Mouse (Mus musculus) kidney, embryonic 14.5 days (tissue): ENCODE measurements around the gene Gm44511. TPM values are rescaled to one million over a fixed set of nuclear protein-coding genes. Genes with fewer than 3 reads are reported as not detected.
"Not testable (repeated sequence)": the region's sequence is repeated elsewhere in the genome, so short reads cannot be mapped to it uniquely, and the experiment has no call there.

Experiments used
- ATAC-seq: fragments of 200-750 bp; cut with Nextera tagmentation; 2 replicates; pipeline ENCODE4 v1.8.0; 2017; ENCODE audit warnings: moderate number of reproducible peaks, mild to moderate bottlenecking, moderate TSS enrichment, moderate library complexity; ENCODE audit not compliant: low FRiP score, low TSS enrichment
- H3K27ac ChIP-seq: fragments of 300-500 bp; sonication (generic); 2 replicates; pipeline ENCODE4 v1.5.1; 2014; ENCODE audit warnings: low read depth, mild to moderate bottlenecking, low read length, moderate library complexity, mixed read lengths
- H3K27me3 ChIP-seq: fragments of 300-500 bp; sonication (generic); 2 replicates; pipeline ENCODE4 v1.6.1; 2014; ENCODE audit warnings: mild to moderate bottlenecking, low read length; ENCODE audit not compliant: control insufficient read depth, insufficient read depth
- H3K36me3 ChIP-seq: fragments of 300-500 bp; sonication (generic); 2 replicates; pipeline ENCODE4 v1.6.1; 2014; ENCODE audit warnings: low read length, mixed read lengths; ENCODE audit not compliant: control insufficient read depth, insufficient read depth
- H3K4me1 ChIP-seq: fragments of 300-500 bp; sonication (generic); 2 replicates; pipeline ENCODE4 v1.6.1; 2014; ENCODE audit warnings: low read length, mixed read lengths; ENCODE audit not compliant: control insufficient read depth, insufficient read depth
- H3K4me2 ChIP-seq: fragments of 300-500 bp; sonication (generic); replicated peaks from 2 replicates; pipeline ENCODE4 v1.6.1; 2014; ENCODE audit warnings: low read depth, mild to moderate bottlenecking, low read length
- H3K4me3 ChIP-seq: fragments of 300-500 bp; sonication (generic); 2 replicates; pipeline ENCODE4 v1.5.1; 2014; ENCODE audit warnings: mild to moderate bottlenecking, low read length
- H3K9ac ChIP-seq: fragments of 300-500 bp; sonication (generic); 2 replicates; pipeline ENCODE4 v1.6.1; 2014; ENCODE audit warnings: low read depth, mild to moderate bottlenecking, low read length, moderate library complexity
- H3K9me3 ChIP-seq: fragments of 300-500 bp; sonication (generic); 2 replicates; pipeline ENCODE4 v1.6.1; 2016; ENCODE audit warnings: low read length; ENCODE audit not compliant: control insufficient read depth
- WGBS: fragments of 180-500 bp; shearing (Covaris S2); extraction: QIAGEN DNeasy Blood & Tissue Kit; methylation state at CpG from one replicate; pipeline ENCODE4 v1.1.7; 2014; 5-methylcytosine and 5-hydroxymethylcytosine counted together
- polyA plus RNA-seq: library from polyadenylated mRNA; unstranded; fragments of >200 nt; fragmentation: Nextera tagmentation; extraction: Ambion mirVana; gene quantifications from 2 replicates; pipeline ENCODE4 v1.2.1, GENCODE M21; 2014

The Gm44511 gene
- polyA plus RNA-seq, 1 experiment from 2014 or later, result not detected

DNA sequence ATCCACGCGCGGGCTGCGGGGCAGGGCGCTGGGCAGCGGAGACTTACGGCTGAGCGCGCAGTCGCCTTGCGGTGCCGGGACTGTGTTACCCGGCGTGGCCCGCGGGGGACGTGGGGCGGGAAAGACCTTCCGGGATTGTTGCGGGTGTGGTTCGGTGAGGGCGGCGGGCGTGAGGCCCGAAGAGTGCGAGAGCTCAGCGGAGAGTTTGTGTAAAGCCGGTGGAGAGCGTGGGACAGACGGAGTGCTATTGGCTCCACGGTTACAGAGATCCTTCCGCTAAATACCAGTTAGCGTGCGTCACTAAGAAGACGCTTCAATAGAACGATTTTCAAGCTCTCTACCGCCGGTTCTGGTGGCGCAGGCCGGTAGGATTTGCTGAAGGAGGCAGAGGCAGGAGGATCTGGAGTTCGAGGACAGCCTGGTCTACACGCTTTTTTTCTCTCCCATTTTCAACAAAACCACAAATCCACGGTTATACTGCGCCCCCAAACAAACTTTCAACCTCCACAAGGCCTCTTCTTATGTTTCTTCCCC lies 16.9 kb upstream of the Gm44511 start:
- Histone ChIP-seq H3K9ac (peak overlapping the region; percentile 77), H3K27ac (peak overlapping the region; percentile 93), H3K36me3 (no peaks in the 10 kb centered on the region), H3K4me1 (0 out of 2 replicates have a peak, but pooled peaks cover 9% of the 10 kb centered on the region), H3K4me2 (peak overlapping the region; percentile 64), H3K4me3 (peak overlapping the region; percentile 89), H3K27me3 (no peaks in the 10 kb centered on the region), H3K9me3 (no peaks in the 10 kb centered on the region)
- WGBS, result under 1% methylated on average over 44 of the region's 44 CpGs
- ATAC-seq, result peak; percentile 71

DNA sequence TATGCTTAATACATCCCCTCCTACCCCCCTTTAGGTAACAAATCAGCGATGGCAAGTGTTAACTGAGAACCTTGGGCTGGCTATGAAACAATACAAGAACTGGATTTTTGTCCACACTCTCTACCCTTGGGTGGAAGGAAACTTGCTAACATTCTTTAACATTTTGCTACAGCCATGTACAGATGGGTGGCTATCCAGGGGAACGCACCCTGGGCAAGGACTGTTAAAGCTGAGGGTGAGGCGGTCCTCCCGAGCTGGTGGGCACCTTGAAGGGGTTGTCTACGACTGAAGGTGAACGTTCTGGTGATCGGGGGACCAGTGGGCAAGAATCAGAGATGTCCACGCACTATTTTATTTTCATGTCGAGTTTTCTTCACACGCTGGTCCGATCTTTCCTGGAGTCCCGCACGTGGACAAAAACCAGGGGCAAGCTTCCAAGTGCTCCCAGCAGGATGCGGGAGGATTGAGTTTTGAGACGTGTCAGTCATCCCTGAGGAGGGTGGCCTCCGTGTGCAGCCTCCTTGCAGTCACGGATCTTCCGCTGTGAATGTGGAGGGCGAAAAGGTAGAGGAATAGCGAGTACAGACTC lies 16.3 kb upstream of the Gm44511 start:
- Histone ChIP-seq H3K27me3 (no peaks in the 10 kb centered on the region), H3K4me1 (0 out of 2 replicates have a peak, but pooled peaks cover 9% of the 10 kb centered on the region), H3K9ac (peak overlapping the region; percentile 77), H3K4me3 (peak overlapping the region; percentile 89), H3K27ac (peak overlapping the region; percentile 82), H3K9me3 (no peaks in the 10 kb centered on the region), H3K36me3 (no peaks in the 10 kb centered on the region), H3K4me2 (peak overlapping the region; percentile 64)
- whole genome bisulfite sequencing, result 1% methylated on average over 20 of the region's 20 CpGs
- no peak for ATAC-seq

DNA sequence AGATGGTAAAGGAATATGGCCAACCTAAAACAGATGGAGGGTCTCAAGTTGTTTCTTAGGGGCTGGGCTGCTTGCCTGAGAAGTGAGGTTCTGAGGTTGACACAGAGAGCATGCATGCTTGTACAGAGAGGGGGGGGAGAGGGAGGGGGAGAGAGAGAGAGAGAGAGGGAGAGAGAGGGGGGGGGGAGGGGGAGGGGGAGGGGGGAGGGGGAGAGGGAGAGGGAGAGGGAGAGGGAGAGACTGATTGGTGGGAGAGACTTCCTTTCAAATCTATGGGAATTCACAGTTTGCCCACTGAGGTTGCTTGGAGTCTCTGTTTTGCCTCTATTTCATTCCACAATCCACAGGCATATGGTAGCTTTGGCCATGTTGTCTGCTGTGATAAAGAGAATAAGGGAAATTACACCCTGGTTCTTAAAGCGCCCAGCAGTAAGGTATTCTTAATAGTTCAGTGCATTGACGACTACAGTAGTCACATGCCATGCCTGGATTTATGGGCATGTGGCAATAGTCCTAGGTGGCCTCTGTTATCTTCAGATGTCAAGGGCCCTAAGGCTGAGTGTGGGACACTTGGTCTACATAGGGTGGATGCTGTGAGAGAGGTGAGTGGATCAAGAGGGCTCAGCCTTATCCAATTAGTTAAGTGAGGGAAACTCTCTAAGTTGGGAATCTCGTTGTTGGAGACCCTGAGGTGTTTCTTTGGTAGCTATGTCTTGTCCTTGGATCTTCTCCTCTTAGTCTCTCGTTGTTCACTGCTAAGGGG lies 15.4 kb upstream of the Gm44511 start:
- Histone ChIP-seq H3K27me3 (no peaks in the 10 kb centered on the region), H3K4me2 (peak overlapping the region; percentile 64), H3K9ac (no peak overlapping the region), H3K36me3 (no peaks in the 10 kb centered on the region), H3K27ac (no peak overlapping the region), H3K4me1 (0 out of 2 replicates have a peak, but pooled peaks cover 9% of the 10 kb centered on the region), H3K9me3 (no peaks in the 10 kb centered on the region), H3K4me3 (peak overlapping the region; percentile 89; the same call in 1 of the 2 replicates)
- no peak for ATAC-seq
- WGBS, result 43% methylated on average over 4 of the region's 4 CpGs

DNA sequence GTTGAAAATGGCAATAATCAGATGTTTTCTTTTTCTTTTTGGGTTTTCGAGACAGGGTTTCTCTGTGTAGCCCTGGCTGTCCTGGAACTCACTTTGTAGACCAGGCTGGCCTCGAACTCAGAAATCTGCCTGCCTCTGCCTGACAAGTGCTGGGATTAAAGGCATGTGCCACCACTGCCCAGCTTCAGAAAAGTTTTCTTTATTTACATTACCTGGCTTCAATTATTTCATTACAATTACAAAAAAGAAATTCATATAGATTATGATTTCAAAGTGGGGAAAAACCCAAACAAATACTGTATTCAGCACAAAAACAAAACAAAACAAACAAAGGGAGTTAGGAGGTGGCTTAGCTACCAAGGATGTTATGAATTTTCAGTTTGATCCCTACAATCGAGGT lies 14.6 kb upstream of the Gm44511 start:
- 88% methylated on average over 3 of the region's 3 CpGs for WGBS
- not testable (repeated sequence) for H3K36me3 ChIP-seq, H3K27me3 ChIP-seq

DNA sequence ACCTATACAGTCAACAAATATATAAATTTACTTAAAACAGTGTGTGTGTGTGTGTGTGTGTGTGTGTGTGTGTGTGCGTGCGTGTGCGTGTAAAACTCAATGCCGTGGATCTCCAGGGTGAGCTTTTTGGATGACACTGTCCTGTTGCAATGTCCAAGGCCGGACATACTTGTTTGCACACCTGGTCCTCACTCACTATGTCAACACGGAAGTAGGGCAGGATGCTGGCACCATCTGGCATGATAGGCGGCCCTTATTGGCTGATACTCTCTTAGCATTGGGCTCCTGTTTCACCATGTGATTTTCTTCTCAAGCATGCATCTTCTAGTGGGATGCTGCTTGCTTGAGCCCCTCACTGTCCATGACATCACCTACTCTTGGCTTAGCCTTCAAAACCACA lies 13.8 kb upstream of the Gm44511 start:
- no peaks in the 10 kb centered on the region for H3K36me3 ChIP-seq
- H3K9ac ChIP-seq, result no peak overlapping the region
- no peak overlapping the region for H3K27ac ChIP-seq
- no peaks in the 10 kb centered on the region for H3K9me3 ChIP-seq
- H3K4me3 ChIP-seq, result peak overlapping the region; percentile 86
- no peak for ATAC-seq
- 68% methylated on average over 7 of the region's 7 CpGs for WGBS
- 0 out of 2 replicates have a peak, but pooled peaks cover 9% of the 10 kb centered on the region for H3K4me1 ChIP-seq
- H3K27me3 ChIP-seq, result no peaks in the 10 kb centered on the region
- H3K4me2 ChIP-seq, result peak overlapping the region; percentile 66

More for the DNA sequence above, 14.6 kb upstream of the Gm44511 start:
- H3K4me3 ChIP-seq, H3K27ac ChIP-seq, H3K9ac ChIP-seq, H3K9me3 ChIP-seq, H3K4me2 ChIP-seq, ATAC-seq, H3K4me1 ChIP-seq: not testable (repeated sequence)

DNA sequence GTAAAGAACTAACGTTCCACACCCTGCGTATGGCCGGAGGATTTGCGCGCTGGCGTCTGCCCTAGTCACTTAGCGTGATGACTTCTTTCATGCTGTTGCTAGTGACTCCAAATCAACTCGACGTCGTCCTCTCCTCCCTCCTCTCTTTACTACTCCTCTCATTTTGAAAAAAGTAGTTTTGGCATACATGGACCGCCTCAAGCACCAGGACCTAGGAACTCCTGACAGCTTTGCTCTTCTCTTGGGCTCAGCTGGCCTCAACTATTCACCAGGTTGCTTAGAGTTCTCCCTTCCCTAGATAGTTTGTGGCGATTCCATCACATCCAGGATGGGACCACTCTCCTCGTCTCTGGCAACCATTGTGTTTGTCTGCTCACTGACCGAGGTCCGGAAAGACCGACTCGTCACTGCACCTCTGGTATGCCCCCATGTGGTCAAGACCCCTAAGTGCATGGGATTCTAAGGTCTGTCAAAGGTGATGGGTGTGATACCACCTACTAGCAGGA lies 13.2 kb upstream of the Gm44511 start:
- Histone ChIP-seq H3K9me3 (no peaks in the 10 kb centered on the region), H3K9ac (peak overlapping the region; percentile 87), H3K4me2 (peak overlapping the region; percentile 66), H3K27ac (peak overlapping the region; percentile 96), H3K4me1 (0 out of 2 replicates have a peak, but pooled peaks cover 9% of the 10 kb centered on the region), H3K36me3 (no peaks in the 10 kb centered on the region), H3K27me3 (no peaks in the 10 kb centered on the region), H3K4me3 (peak overlapping the region; percentile 86)
- WGBS, result 0% methylated on average over 17 of the region's 17 CpGs
- peak; percentile 33 for ATAC-seq

DNA sequence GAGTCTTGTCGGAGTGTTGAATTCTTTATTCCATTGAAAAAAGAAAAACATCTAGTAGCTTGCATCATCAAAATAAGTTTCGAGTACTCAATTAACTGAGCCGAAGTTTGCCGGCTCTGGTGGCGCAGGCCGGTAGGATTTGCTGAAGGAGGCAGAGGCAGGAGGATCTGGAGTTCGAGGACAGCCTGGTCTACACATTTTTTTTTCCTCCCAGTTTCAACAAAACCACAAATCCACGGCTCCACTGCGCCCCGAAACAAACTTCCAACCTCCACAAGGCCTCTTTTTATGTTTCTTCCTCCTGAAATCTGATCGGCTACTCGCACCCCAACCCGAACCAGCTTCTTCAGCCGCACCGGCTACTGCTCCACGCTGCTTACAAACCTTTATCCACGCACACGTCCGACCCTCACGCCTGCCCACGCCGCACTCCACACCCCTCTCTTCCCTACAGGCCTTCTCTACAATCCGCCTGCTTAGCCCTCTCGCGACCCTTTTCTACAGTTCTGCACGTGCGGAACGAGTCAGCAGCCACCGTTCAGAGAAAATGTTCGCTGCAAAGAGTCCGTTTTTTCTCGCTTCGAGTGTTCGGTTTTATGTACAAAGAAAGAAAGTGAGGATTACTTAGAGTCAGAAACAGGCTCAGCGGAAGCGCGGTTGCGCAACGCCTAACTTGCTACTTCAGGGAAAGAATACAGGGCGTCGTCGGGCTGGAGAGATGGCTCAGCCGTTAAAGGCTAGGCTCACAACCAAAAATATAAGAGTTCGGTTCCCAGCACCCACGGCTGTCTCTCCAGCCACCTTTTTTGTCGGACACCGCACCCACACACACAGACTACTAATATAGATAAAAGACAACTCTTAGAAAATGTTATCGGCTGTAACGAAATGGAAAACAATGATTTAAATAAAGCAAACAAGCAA lies 12.5 kb upstream of the Gm44511 start:
- peak overlapping the region; percentile 66 for H3K4me2 ChIP-seq
- H3K4me3 ChIP-seq, result peak overlapping the region; percentile 86
- H3K36me3 ChIP-seq, result no peaks in the 10 kb centered on the region
- H3K27ac ChIP-seq, result peak overlapping the region; percentile 96
- under 1% methylated on average over 49 of the region's 49 CpGs for WGBS
- no peaks in the 10 kb centered on the region for H3K9me3 ChIP-seq
- H3K9ac ChIP-seq, result peak overlapping the region; percentile 87
- ATAC-seq, result peak; percentile 66
- 0 out of 2 replicates have a peak, but pooled peaks cover 9% of the 10 kb centered on the region for H3K4me1 ChIP-seq
- no peaks in the 10 kb centered on the region for H3K27me3 ChIP-seq
